Mouse (Mus musculus): ENCODE data around the gene Cfap97d2. TPM values are rescaled to one million over a fixed set of nuclear protein-coding genes. Genes with fewer than 3 reads are reported as not detected.

Gene Cfap97d2
- 1 to 10 TPM in 1 of 2 experiments, under 1 TPM in 1; 0.75 to 1.5 TPM for total RNA-seq (2021)

- intact Hi-C loops (cut with DNase I) = no loop called here
Measured at GRCm38 (mm10) chr8:13705668-13706067, at the start of gene Cfap97d2. Cfap97d2 (plus strand) TSS chr8:13705889.

GRCm38 (mm10) chr8:13657479-13657878, 48.2 kb upstream of the Cfap97d2 start:
- intact Hi-C loops (cut with DNase I) = no loop called here

More at GRCm38 (mm10) chr8:13705668-13706067, at the start of gene Cfap97d2:
- peak; percentile 69 to 82 for DNase-seq (ENCODE audit: extremely low spot score in 1 of 2, low spot score in 2 of 2)

GRCm38 (mm10) chr8:13660323-13660722, 45.4 kb upstream of the Cfap97d2 start:
- intact Hi-C loops (cut with DNase I) = no loop called here
- no peak for DNase-seq (ENCODE audit: extremely low spot score in 1 of 2, low spot score in 2 of 2)

More at GRCm38 (mm10) chr8:13657479-13657878, 48.2 kb upstream of the Cfap97d2 start:
- no peak for DNase-seq (ENCODE audit: extremely low spot score in 1 of 2, low spot score in 2 of 2)

GRCm38 (mm10) chr8:13664711-13665210, 40.9 kb upstream of the Cfap97d2 start:
- no peak for DNase-seq (ENCODE audit: extremely low spot score in 1 of 2, low spot score in 2 of 2)
- intact Hi-C loops (cut with DNase I) = no loop called here

GRCm38 (mm10) chr8:13665538-13665937, 40.2 kb upstream of the Cfap97d2 start:
- intact Hi-C loops (cut with DNase I) = no loop called here
- no peak for DNase-seq (ENCODE audit: extremely low spot score in 1 of 2, low spot score in 2 of 2)

- DNase-seq (ENCODE audit: extremely low spot score in 1 of 2, low spot score in 2 of 2) = no peak
- intact Hi-C loops (cut with DNase I) = no loop called here
Measured at GRCm38 (mm10) chr8:13665944-13666343, 39.7 kb upstream of the Cfap97d2 start.

GRCm38 (mm10) chr8:13667917-13668316, 37.8 kb upstream of the Cfap97d2 start:
- intact Hi-C loops (cut with DNase I) = no loop called here
- DNase-seq (ENCODE audit: extremely low spot score in 1 of 2, low spot score in 2 of 2) = peak in 1 of 2 experiments; percentile 60

GRCm38 (mm10) chr8:13668367-13668766, 37.3 kb upstream of the Cfap97d2 start:
- peak in 1 of 2 experiments; percentile 82 for DNase-seq (ENCODE audit: extremely low spot score in 1 of 2, low spot score in 2 of 2)
- intact Hi-C loops (cut with DNase I) = no loop called here

GRCm38 (mm10) chr8:13670011-13670471, 35.6 kb upstream of the Cfap97d2 start:
- intact Hi-C loops (cut with DNase I) = loop anchor here (5.0 kb wide), 1 partner anchor 43 kb away; no protein-coding TSS in a partner anchor
- DNase-seq (ENCODE audit: extremely low spot score in 1 of 2, low spot score in 2 of 2) = peak; percentile 59

GRCm38 (mm10) chr8:13671246-13672003, 34.3 kb upstream of the Cfap97d2 start:
- intact Hi-C loops (cut with DNase I) = loop anchor here (5.0 kb wide), 1 partner anchor 44 kb away; no protein-coding TSS in a partner anchor
- no peak for DNase-seq (ENCODE audit: extremely low spot score in 1 of 2, low spot score in 2 of 2)

GRCm38 (mm10) chr8:13673215-13673614, 32.5 kb upstream of the Cfap97d2 start:
- DNase-seq (ENCODE audit: extremely low spot score in 1 of 2, low spot score in 2 of 2) = no peak
- intact Hi-C loops (cut with DNase I) = loop anchor here (5.0 kb wide), 1 partner anchor 46 kb away; no protein-coding TSS in a partner anchor

GRCm38 (mm10) chr8:13674294-13675010, 31.2 kb upstream of the Cfap97d2 start:
- no peak for DNase-seq (ENCODE audit: extremely low spot score in 1 of 2, low spot score in 2 of 2)
- intact Hi-C loops (cut with DNase I) = loop anchor here (5.0 kb wide), 3 partner anchors 47 to 122 kb away; no protein-coding TSS in a partner anchor

GRCm38 (mm10) chr8:13675121-13675520, 30.6 kb upstream of the Cfap97d2 start:
- DNase-seq (ENCODE audit: extremely low spot score in 1 of 2, low spot score in 2 of 2) = no peak
- intact Hi-C loops (cut with DNase I) = loop anchor here (5.0 kb wide), 2 partner anchors 73 to 123 kb away; no protein-coding TSS in a partner anchor

- DNase-seq (ENCODE audit: extremely low spot score in 1 of 2, low spot score in 2 of 2) = no peak
- intact Hi-C loops (cut with DNase I) = loop anchor here (5.0 kb wide), 2 partner anchors 73 to 123 kb away; no protein-coding TSS in a partner anchor
Measured at GRCm38 (mm10) chr8:13675524-13675923, 30.2 kb upstream of the Cfap97d2 start.

GRCm38 (mm10) chr8:13676302-13676700, 29.4 kb upstream of the Cfap97d2 start:
- intact Hi-C loops (cut with DNase I) = loop anchor here (5.0 kb wide), 2 partner anchors 74 to 124 kb away; no protein-coding TSS in a partner anchor

GRCm38 (mm10) chr8:13676701-13677412, 28.8 kb upstream of the Cfap97d2 start:
- peak; percentile 78 to 84 for DNase-seq (ENCODE audit: extremely low spot score in 1 of 2, low spot score in 2 of 2)
- intact Hi-C loops (cut with DNase I) = loop anchor here (5.0 kb wide), 2 partner anchors 75 to 125 kb away; no protein-coding TSS in a partner anchor

More at GRCm38 (mm10) chr8:13676302-13676700, 29.4 kb upstream of the Cfap97d2 start:
- DNase-seq (ENCODE audit: extremely low spot score in 1 of 2, low spot score in 2 of 2) = peak; percentile 63 to 71

GRCm38 (mm10) chr8:13677413-13677883, 28.2 kb upstream of the Cfap97d2 start, which contains the start of gene Rasa3:
Rasa3 (minus strand) TSS chr8:13677603.
- intact Hi-C loops (cut with DNase I) = loop anchor here (5.0 kb wide), 2 partner anchors 75 to 125 kb away; no protein-coding TSS in a partner anchor

GRCm38 (mm10) chr8:13678182-13678581, 27.5 kb upstream of the Cfap97d2 start:
- no peak for DNase-seq (ENCODE audit: extremely low spot score in 1 of 2, low spot score in 2 of 2)
- intact Hi-C loops (cut with DNase I) = loop anchor here (5.0 kb wide), 2 partner anchors 76 to 126 kb away; no protein-coding TSS in a partner anchor

More at GRCm38 (mm10) chr8:13677413-13677883, 28.2 kb upstream of the Cfap97d2 start, which contains the start of gene Rasa3:
- DNase-seq (ENCODE audit: extremely low spot score in 1 of 2, low spot score in 2 of 2) = peak; percentile 94 to 98
